Mouse (Mus musculus): ENCODE data around the gene Gpr61. TPM values are rescaled to one million over a fixed set of nuclear protein-coding genes. Genes with fewer than 3 reads are reported as not detected.

The Gpr61 gene
- total and polyA plus RNA-seq, 3 experiments = 0.27 TPM; not detected in 2

DNA sequence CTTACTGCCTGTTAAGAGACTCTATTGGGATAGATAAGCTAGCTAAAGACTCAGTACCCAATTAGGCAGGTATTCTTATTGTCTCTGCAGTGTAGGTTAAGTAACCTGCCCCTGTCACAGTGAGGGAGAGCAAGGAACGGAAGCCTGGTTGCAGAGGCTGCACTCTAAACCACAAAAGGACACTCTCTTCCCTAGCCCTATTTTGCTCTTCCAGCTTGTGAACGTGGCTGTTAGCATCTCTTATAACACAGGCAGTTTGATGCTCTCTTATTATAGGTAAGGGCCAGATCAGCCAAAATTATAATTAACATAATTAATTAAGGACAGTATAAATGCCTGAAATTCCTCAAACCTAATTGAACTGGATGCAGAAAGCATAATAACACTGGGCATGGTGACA, 25.8 kb upstream of the Gpr61 start:
- no peak for DNase-seq (ENCODE audit: extremely low read depth)
- in situ Hi-C loops (cut with MboI; ENCODE audit: low pct_ligation_motif_present, low pct_unique_long_range_greater_than_20kb, low sequenced_read_pairs) = no loop called here
- Histone ChIP-seq H3K4me3 (replicated peaks in 1 of 3; ENCODE audit: low read depth in 2 of 3, low read length in 2 of 3, poor library complexity in 1 of 3) (no peak overlapping the region), H3K79me2 (replicated peaks; ENCODE audit: control insufficient read depth, extremely low read depth, insufficient read depth, poor library complexity, severe bottlenecking) (no peaks in the 10 kb centered on the region), H3K27me3 (replicated peaks) (peaks cover 34% of the 10 kb centered on the region), H3K9me3 (replicated peaks; ENCODE audit: low read length) (peaks cover 4% of the 10 kb centered on the region), H3K4me2 (ENCODE audit: insufficient read depth, low read depth, poor library complexity, severe bottlenecking) (no peak overlapping the region), H3K27ac (ENCODE audit: insufficient read depth, low read depth) (no peak overlapping the region), H3K4me1 (ENCODE audit: control insufficient read depth in 1 of 2, insufficient read depth in 2 of 2) (no peaks in the 10 kb centered on the region; a peak in 1 of 4 replicates), H3K36me3 (replicated peaks in 1 of 2; ENCODE audit: control insufficient read depth in 1 of 2, insufficient read depth in 1 of 2, low read length in 1 of 2) (no peaks in the 10 kb centered on the region), H3K9ac (ENCODE audit: insufficient read depth, low read depth) (no peak overlapping the region)
- dilution Hi-C loops (cut with MboI; ENCODE audit: extremely low pct_ligation_motif_present, extremely low pct_unique_long_range_greater_than_20kb, low sequenced_read_pairs) = no loop called here
- TF ChIP-seq E2F4 (IDR thresholded peaks at IDR 0.05; ENCODE audit: insufficient replicate concordance, low read depth, low read length) (no peak), NELFE (IDR thresholded peaks at IDR 0.05; ENCODE audit: low read depth, low read length) (no peak), ZC3H11A (IDR thresholded peaks at IDR 0.05; ENCODE audit: low read depth, low read length) (no peak), KAT2A (IDR thresholded peaks at IDR 0.05; ENCODE audit: insufficient replicate concordance, low read length) (no peak), MAZ (IDR thresholded peaks at IDR 0.05; ENCODE audit: low read depth, low read length) (no peak), GABPA (IDR thresholded peaks at IDR 0.05; ENCODE audit: insufficient replicate concordance, low read depth, low read length) (no peak), TCF12 (IDR thresholded peaks at IDR 0.05; ENCODE audit: low read depth, low read length) (no peak), NRF1 (IDR thresholded peaks at IDR 0.05; ENCODE audit: low read depth, low read length) (no peak), IRF4 (IDR thresholded peaks at IDR 0.05; ENCODE audit: low read depth, low read length) (no peak), POLR2AphosphoS2 (IDR thresholded peaks at IDR 0.05; ENCODE audit: low read depth, low read length) (no peak), SMC3 (IDR thresholded peaks at IDR 0.05; ENCODE audit: low read depth, low read length) (no peak), ETS1 (conservative IDR thresholded peaks at IDR 0.05; ENCODE audit: low read depth, low read length) (no peak), JUN (IDR thresholded peaks at IDR 0.05; ENCODE audit: insufficient read depth, low read depth, low read length) (no peak), JUND (conservative IDR thresholded peaks at IDR 0.05; ENCODE audit: low read depth, low read length) (no peak), TBP (conservative IDR thresholded peaks at IDR 0.05; ENCODE audit: low read depth, low read length) (no peak), CHD2 (IDR thresholded peaks at IDR 0.05; ENCODE audit: low read length) (no peak), UBTF (IDR thresholded peaks at IDR 0.05; ENCODE audit: low read depth, low read length) (no peak), MYC (IDR thresholded peaks at IDR 0.05; ENCODE audit: low read depth, low read length) (no peak), USF1 (IDR thresholded peaks at IDR 0.05; ENCODE audit: low read depth, low read length) (no peak), RCOR1 (conservative IDR thresholded peaks at IDR 0.05; ENCODE audit: low read depth, low read length) (no peak)

All from CH12.LX (cell line).